Mouse (Mus musculus): ENCODE data around the gene Epha1. TPM values are rescaled to one million over a fixed set of nuclear protein-coding genes. Genes with fewer than 3 reads are reported as not detected.

Epha1 gene
- polyA plus RNA-seq, 1 experiment from 2014 or later, result 8.2 TPM

DNA sequence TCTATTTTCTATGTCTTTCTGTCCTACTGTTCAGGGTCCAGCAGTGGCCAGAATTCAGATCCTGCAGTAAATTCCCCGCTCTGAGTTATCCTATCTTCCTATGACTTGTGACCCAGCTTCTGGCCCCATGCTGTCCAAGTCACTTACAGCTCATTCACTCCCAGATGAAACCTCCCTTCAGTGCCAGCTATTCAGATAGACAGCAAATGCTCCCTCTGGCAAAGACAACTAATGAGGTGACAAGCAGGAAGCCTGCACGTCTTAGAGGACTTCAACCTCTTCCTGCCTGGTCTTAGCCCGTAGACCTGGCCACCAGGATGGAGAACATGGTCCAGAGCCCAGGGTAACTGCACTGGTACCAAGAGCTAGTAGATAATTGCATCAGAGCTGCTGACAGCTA is 10.1 kb downstream of the Epha1 start:
- Histone ChIP-seq H3K27ac (ENCODE audit: low read length) (no peak overlapping the region), H3K4me2 (replicated peaks; ENCODE audit: low read depth, low read length) (no peak overlapping the region), H3K9ac (replicated peaks; ENCODE audit: low read length) (no peak overlapping the region), H3K27me3 (ENCODE audit: insufficient read depth, low read length) (no peaks in the 10 kb centered on the region), H3K4me3 (ENCODE audit: low read length) (no peak overlapping the region), H3K9me3 (ENCODE audit: low read length) (no peaks in the 10 kb centered on the region), H3K4me1 (ENCODE audit: insufficient read depth, low read length) (no peaks in the 10 kb centered on the region), H3K36me3 (ENCODE audit: insufficient read depth, low read length) (peaks cover 27% of the 10 kb centered on the region)
- ATAC-seq (ENCODE audit: low FRiP score, low TSS enrichment), result no peak
- 49% methylated on average over 3 of the region's 3 CpGs for WGBS

DNA sequence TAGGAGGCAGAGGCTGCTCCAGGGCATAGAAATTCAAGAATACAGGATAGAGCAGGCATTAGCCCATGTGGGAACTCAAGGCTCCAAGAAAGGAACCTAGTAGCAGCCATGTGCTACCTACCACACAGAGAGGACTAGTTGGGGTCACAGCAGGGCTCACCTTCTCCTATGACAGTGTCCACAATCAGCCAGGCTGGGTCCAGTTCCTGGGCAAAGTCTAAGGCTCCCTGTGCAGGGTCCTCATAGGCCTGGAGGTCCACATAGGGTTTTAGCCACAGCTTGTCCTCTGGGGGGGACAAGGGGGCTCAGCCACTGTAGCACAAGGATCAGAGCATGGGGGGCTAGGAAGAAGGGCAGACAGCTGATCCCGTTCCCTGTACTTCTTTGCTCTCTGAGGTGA is 10.6 kb downstream of the Epha1 start:
- Histone ChIP-seq H3K4me3 (ENCODE audit: low read length) (no peak overlapping the region), H3K4me1 (ENCODE audit: insufficient read depth, low read length) (no peaks in the 10 kb centered on the region), H3K27ac (ENCODE audit: low read length) (no peak overlapping the region), H3K27me3 (ENCODE audit: insufficient read depth, low read length) (no peaks in the 10 kb centered on the region), H3K9ac (replicated peaks; ENCODE audit: low read length) (no peak overlapping the region), H3K4me2 (replicated peaks; ENCODE audit: low read depth, low read length) (no peak overlapping the region), H3K36me3 (ENCODE audit: insufficient read depth, low read length) (peaks cover 31% of the 10 kb centered on the region), H3K9me3 (ENCODE audit: low read length) (no peaks in the 10 kb centered on the region)
- 70% methylated on average over 1 of the region's 1 CpGs for WGBS
- peak; percentile 33; the same call in 1 of the 2 replicates for ATAC-seq (ENCODE audit: low FRiP score, low TSS enrichment)

DNA sequence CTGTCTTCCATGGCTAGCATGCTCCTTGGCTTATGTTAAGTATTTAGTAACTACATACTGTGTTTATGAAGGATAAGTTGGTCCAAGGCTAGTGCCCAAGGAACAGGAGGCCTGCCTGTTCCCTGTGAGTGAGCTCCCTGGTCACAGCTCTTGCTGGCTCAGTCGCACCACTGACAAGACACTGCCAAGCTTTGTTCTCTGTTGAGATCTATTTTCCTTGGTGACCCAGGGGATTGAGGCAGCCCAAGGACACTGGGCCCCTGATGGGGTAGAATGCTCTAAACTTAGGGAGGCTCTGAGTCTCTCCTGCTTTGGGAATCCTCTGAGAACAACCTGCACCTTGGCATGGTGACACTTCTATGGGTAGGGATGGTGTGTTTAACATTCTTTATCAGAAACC is 11.0 kb downstream of the Epha1 start:
- H3K4me1 ChIP-seq (ENCODE audit: insufficient read depth, low read length), result no peaks in the 10 kb centered on the region
- no peak for ATAC-seq (ENCODE audit: low FRiP score, low TSS enrichment)
- H3K9me3 ChIP-seq (ENCODE audit: low read length), result no peaks in the 10 kb centered on the region
- no peak overlapping the region for H3K27ac ChIP-seq (ENCODE audit: low read length)
- WGBS, result 75% methylated on average over 1 of the region's 1 CpGs
- H3K9ac ChIP-seq (replicated peaks; ENCODE audit: low read length), result no peak overlapping the region
- no peak overlapping the region for H3K4me2 ChIP-seq (replicated peaks; ENCODE audit: low read depth, low read length)
- no peak overlapping the region for H3K4me3 ChIP-seq (ENCODE audit: low read length)
- H3K36me3 ChIP-seq (ENCODE audit: insufficient read depth, low read length), result peaks cover 36% of the 10 kb centered on the region
- H3K27me3 ChIP-seq (ENCODE audit: insufficient read depth, low read length), result no peaks in the 10 kb centered on the region

DNA sequence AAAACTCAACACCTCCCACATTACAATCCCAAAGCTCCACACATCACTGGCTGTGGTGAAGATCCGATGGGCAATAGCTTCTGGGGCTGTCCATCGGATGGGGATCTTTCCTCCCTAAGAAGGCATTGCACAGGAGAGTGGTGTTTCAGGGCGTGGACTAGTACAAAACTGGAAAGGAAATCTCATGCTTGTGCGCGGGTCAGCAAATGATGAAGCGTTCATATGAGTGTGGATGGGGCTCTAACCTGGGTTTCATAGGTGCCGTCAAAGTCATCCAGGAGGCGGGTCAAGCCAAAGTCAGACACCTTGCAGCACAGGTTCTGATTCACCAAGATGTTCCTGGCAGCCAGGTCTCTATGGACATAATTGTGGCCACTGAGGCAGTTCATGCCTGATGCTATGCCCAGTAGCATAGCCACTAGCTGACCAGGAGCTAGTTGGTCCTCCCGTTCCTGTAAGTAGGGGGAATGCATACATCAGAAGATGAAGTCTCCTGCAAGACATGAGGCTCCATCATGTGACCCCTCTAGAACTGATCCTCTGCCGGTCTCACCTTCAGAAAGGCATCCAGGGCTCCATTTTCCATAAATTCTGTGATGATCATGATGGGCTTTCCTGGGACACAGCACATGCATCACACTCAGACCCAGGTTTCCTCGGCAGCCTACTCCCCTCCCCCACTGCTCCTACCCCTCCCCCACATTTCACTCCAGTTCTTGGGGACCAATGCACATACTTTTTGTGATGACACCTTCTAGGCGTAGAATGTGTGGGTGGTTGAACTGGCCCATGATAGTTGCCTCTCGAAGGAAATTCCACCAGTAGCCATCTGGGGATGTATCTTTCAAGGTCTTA is 11.8 kb downstream of the Epha1 start:
- Histone ChIP-seq H3K27ac (ENCODE audit: low read length) (no peak overlapping the region), H3K9me3 (ENCODE audit: low read length) (no peaks in the 10 kb centered on the region), H3K27me3 (ENCODE audit: insufficient read depth, low read length) (no peaks in the 10 kb centered on the region), H3K4me3 (ENCODE audit: low read length) (no peak overlapping the region), H3K4me2 (replicated peaks; ENCODE audit: low read depth, low read length) (no peak overlapping the region), H3K4me1 (ENCODE audit: insufficient read depth, low read length) (no peaks in the 10 kb centered on the region), H3K9ac (replicated peaks; ENCODE audit: low read length) (no peak overlapping the region), H3K36me3 (ENCODE audit: insufficient read depth, low read length) (peaks cover 44% of the 10 kb centered on the region)
- 87% methylated on average over 13 of the region's 13 CpGs for WGBS
- no peak for ATAC-seq (ENCODE audit: low FRiP score, low TSS enrichment)

DNA sequence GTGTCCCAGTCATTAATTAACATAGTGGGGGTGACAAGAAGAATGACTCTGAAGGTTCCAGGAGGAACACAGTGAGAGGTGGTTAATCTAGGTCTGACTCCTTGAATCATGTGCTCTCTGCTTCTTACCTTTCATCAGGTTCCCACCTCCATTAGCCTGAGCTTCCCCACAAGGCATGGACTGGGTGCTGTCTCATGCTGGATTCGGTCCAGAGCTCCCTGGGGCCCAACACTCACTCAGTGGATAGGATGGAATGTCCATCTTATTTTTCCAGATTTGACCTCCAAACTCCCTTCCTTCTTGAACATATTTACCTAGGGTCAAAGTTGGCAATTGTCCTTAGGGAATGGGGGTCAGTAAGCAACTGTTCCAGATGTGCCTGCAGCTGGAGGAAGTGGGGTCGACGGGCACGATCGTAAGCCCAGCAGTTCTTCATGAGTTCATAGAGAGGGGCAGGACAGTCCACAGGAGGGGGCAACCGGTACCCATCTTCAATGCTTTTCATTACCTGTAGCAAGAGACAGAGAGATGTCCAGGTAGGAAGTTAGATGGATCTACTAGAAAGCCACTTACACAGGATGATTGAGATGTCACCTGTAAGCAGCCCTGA is 12.7 kb downstream of the Epha1 start:
- H3K36me3 ChIP-seq (ENCODE audit: insufficient read depth, low read length), result peaks cover 53% of the 10 kb centered on the region
- WGBS, result 93% methylated on average over 6 of the region's 6 CpGs

DNA sequence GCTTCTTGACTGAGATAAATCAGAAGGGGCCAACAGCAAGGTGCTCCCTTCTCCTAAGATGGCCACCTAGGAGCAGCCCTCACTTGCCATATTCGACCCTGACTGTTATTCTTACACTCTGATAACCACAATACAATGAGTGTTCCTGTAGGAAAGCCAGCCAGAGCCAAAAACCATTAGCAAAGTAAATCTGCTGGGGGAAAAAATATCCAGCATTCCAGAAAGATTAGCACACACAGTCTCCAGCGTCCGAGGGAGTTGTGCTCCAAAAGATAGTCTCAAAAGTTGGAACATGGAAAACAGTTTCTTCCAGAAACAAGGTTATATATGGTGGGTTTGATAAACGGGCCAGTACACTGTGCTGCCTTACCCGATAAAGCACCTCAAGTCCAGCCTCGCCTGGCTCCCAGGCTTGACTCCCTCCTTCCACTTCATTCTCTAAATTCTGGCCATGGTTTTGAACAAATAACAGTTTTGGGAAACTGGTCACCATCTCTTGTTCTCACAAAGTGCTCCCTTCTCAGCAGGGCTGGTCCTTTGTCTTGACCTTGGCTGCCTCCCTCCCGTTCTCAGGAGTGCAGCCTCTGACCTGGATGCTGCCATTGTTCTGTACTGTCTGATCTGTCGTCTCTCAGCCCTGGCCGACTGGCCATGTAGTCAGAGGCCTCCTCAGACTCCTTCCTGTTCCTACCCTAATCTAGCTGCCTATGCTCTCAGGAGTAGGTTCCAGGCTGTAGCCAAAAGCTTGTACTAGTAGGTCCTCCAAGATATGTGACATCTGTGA is 13.5 kb downstream of the Epha1 start:
- no peaks in the 10 kb centered on the region for H3K27me3 ChIP-seq (ENCODE audit: insufficient read depth, low read length)
- ATAC-seq (ENCODE audit: low FRiP score, low TSS enrichment), result no peak
- H3K36me3 ChIP-seq (ENCODE audit: insufficient read depth, low read length), result peaks cover 53% of the 10 kb centered on the region
- H3K27ac ChIP-seq (ENCODE audit: low read length), result no peak overlapping the region
- H3K9ac ChIP-seq (replicated peaks; ENCODE audit: low read length), result no peak overlapping the region
- H3K4me1 ChIP-seq (ENCODE audit: insufficient read depth, low read length), result no peaks in the 10 kb centered on the region
- H3K4me2 ChIP-seq (replicated peaks; ENCODE audit: low read depth, low read length), result no peak overlapping the region
- WGBS, result 66% methylated on average over 9 of the region's 9 CpGs
- H3K4me3 ChIP-seq (ENCODE audit: low read length), result no peak overlapping the region
- no peaks in the 10 kb centered on the region for H3K9me3 ChIP-seq (ENCODE audit: low read length)

More for the DNA sequence above, 12.7 kb downstream of the Epha1 start:
- Histone ChIP-seq H3K4me3 (ENCODE audit: low read length) (no peak overlapping the region), H3K9ac (replicated peaks; ENCODE audit: low read length) (no peak overlapping the region), H3K9me3 (ENCODE audit: low read length) (no peaks in the 10 kb centered on the region), H3K27ac (ENCODE audit: low read length) (no peak overlapping the region), H3K27me3 (ENCODE audit: insufficient read depth, low read length) (no peaks in the 10 kb centered on the region), H3K4me1 (ENCODE audit: insufficient read depth, low read length) (no peaks in the 10 kb centered on the region), H3K4me2 (replicated peaks; ENCODE audit: low read depth, low read length) (no peak overlapping the region)
- no peak for ATAC-seq (ENCODE audit: low FRiP score, low TSS enrichment)

DNA sequence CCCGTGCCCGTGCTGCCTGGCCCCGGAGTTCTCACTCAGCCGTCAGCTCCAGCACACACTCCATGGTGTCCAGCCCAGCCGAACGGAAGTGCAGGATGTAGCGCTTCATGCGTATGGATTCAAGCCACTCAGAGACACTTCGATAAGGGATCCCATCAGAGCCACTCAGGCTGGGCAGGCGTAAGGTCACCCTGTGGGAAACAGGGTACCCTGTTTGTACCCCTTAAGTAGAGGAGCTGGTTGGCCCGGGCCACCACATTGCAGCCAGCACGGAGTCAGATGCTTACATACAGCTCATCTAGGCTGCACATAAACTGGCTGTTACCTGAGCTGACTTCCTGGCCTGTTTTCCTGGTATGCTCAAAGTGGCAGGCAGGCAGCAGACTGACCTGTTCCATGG is 14.2 kb downstream of the Epha1 start:
- 93% methylated on average over 12 of the region's 12 CpGs for WGBS
- Histone ChIP-seq H3K9ac (replicated peaks; ENCODE audit: low read length) (no peak overlapping the region), H3K36me3 (ENCODE audit: insufficient read depth, low read length) (peaks cover 53% of the 10 kb centered on the region), H3K4me1 (ENCODE audit: insufficient read depth, low read length) (peaks cover 6% of the 10 kb centered on the region), H3K4me3 (ENCODE audit: low read length) (no peak overlapping the region), H3K27me3 (ENCODE audit: insufficient read depth, low read length) (no peaks in the 10 kb centered on the region), H3K4me2 (replicated peaks; ENCODE audit: low read depth, low read length) (no peak overlapping the region), H3K27ac (ENCODE audit: low read length) (no peak overlapping the region), H3K9me3 (ENCODE audit: low read length) (no peaks in the 10 kb centered on the region)
- ATAC-seq (ENCODE audit: low FRiP score, low TSS enrichment), result no peak

DNA sequence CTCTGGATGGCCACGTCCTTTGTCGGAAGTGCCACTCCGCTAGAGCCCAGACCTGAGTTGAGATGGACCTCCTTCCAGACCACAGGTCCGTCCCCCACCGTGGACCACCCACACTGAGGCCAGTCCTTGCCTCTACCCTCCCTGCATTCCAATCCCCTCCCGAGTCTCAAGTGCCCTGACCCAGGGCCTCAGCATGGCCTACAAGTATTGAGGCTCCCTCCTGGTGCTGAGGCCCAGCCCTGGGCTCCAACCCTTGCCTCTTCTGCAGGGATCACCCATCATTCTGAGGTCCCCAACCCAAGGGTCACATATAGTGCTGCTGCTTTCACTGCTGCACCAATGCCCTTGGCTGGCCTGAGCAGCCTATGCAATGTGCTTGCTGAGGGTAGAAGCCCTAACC is 15.2 kb downstream of the Epha1 start:
- no peaks in the 10 kb centered on the region for H3K9me3 ChIP-seq (ENCODE audit: low read length)
- no peak overlapping the region for H3K27ac ChIP-seq (ENCODE audit: low read length)
- no peak for ATAC-seq (ENCODE audit: low FRiP score, low TSS enrichment)
- peaks cover 15% of the 10 kb centered on the region for H3K4me1 ChIP-seq (ENCODE audit: insufficient read depth, low read length)
- no peak overlapping the region for H3K4me2 ChIP-seq (replicated peaks; ENCODE audit: low read depth, low read length)
- no peak overlapping the region for H3K9ac ChIP-seq (replicated peaks; ENCODE audit: low read length)
- no peaks in the 10 kb centered on the region for H3K27me3 ChIP-seq (ENCODE audit: insufficient read depth, low read length)
- no peak overlapping the region for H3K4me3 ChIP-seq (ENCODE audit: low read length)
- WGBS, result 44% methylated on average over 6 of the region's 6 CpGs
- H3K36me3 ChIP-seq (ENCODE audit: insufficient read depth, low read length), result peaks cover 58% of the 10 kb centered on the region

DNA sequence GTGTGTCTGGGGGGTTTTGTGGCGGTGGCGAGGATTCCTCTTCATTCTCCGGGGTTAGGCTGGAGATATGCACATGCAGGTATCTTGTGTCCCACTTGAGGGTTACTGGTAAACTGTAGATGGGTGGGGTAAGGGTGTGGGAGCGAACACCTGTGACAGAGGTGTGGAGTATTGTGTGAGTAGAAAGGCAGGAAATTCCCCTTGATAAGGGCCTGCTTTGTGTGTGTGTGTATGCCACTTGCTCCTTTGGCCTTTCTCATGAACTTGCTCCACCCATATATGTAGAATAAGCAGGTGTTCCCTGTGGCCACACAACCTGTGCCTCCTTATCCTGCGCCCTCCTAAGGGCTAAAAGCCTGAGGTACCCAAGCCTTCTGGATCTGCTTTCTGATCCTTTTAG is 16.2 kb downstream of the Epha1 start:
- WGBS, result 95% methylated on average over 5 of the region's 5 CpGs
- no peaks in the 10 kb centered on the region for H3K27me3 ChIP-seq (ENCODE audit: insufficient read depth, low read length)
- peaks cover 59% of the 10 kb centered on the region for H3K36me3 ChIP-seq (ENCODE audit: insufficient read depth, low read length)
- ATAC-seq (ENCODE audit: low FRiP score, low TSS enrichment), result no peak
- H3K4me1 ChIP-seq (ENCODE audit: insufficient read depth, low read length), result peaks cover 25% of the 10 kb centered on the region
- H3K27ac ChIP-seq (ENCODE audit: low read length), result no peak overlapping the region
- H3K9ac ChIP-seq (replicated peaks; ENCODE audit: low read length), result no peak overlapping the region
- no peak overlapping the region for H3K4me3 ChIP-seq (ENCODE audit: low read length)
- H3K9me3 ChIP-seq (ENCODE audit: low read length), result no peaks in the 10 kb centered on the region
- H3K4me2 ChIP-seq (replicated peaks; ENCODE audit: low read depth, low read length), result no peak overlapping the region
